Mouse (Mus musculus) left cerebral cortex, adult 2 months (tissue): ENCODE results near the gene Klf7. TPM values are rescaled to one million over a fixed set of nuclear protein-coding genes. Genes with fewer than 3 reads are reported as not detected.

Experiments
- DNase-seq, 2 experiments: peaks; one replicate each; pipeline ENCODE4 v3.0.0; 2021 to 2022; ENCODE audit warnings: low spot score in 2 of 2, mixed read lengths in 1 of 2; ENCODE audit errors: extremely low spot score in 1 of 2
- H3K27ac ChIP-seq: fragments of 200-600 bp; 2 replicates; pipeline ENCODE4 v1.8.1; 2022
- H3K4me3 ChIP-seq: fragments of 200-600 bp; 2 replicates; pipeline ENCODE4 v1.8.1; 2022
- CTCF ChIP-seq: fragments of 200-600 bp; IDR thresholded peaks from 2 replicates; pipeline ENCODE4 v1.8.1; 2022; ENCODE audit warnings: antibody characterized with exemption, mild to moderate bottlenecking, moderate library complexity
- intact Hi-C: fragments of 180-260 bp; cut with DNase I; formaldehyde crosslinking; loops from one replicate; pipeline ENCODE4 v1.15.1; 2025
- microRNA-seq, 2 experiments: library from miRNA; unstranded; fragments of <30 nt; microRNA quantifications; one replicate each; pipeline ENCODE4 v1.2.0; 2021
- total RNA-seq, 2 experiments: library from RNA; stranded (reverse); gene quantifications; 2 replicates each; pipeline ENCODE4 v1.2.3; 2021

The Klf7 gene
- total RNA-seq, 2 experiments from 2014 or later, result 41.1 to 46.5 TPM

- intact Hi-C loops, result no loop called here
- no peak for TF ChIP-seq CTCF
Measured at GRCm38 (mm10) chr1:63990416-63990815, 131.7 kb downstream of the Klf7 start.

GRCm38 (mm10) chr1:63980733-63981132, 141.3 kb downstream of the Klf7 start:
- Histone ChIP-seq H3K27ac (no peak overlapping the region), H3K4me3 (no peak overlapping the region)
- TF ChIP-seq CTCF, result no peak
- intact Hi-C loops, result no loop called here
- no peak for DNase-seq

More at GRCm38 (mm10) chr1:63990416-63990815, 131.7 kb downstream of the Klf7 start:
- Histone ChIP-seq H3K4me3 (no peak overlapping the region), H3K27ac (no peak overlapping the region)
- no peak for DNase-seq

Small RNAs within 50 kb of the gene (microRNA-seq; reads per million reads assigned to microRNA genes)
- 0 to 0.24 reads per million in 2 experiments for gene Mir6899
